Mouse (Mus musculus) heart, postnatal 14 days (tissue): ENCODE measurements around the gene Six6. TPM values are rescaled to one million over a fixed set of nuclear protein-coding genes. Genes with fewer than 3 reads are reported as not detected.

Experiments
- DNase-seq, 2 experiments: peaks; one replicate each; pipeline ENCODE4 v3.0.0; 2021 to 2022
- intact Hi-C: fragments of 180-260 bp; cut with DNase I; formaldehyde crosslinking; loops from one replicate; pipeline ENCODE4 v1.15.1; 2025
- total RNA-seq, 2 experiments: library from RNA; stranded (reverse); gene quantifications; 2 replicates each; pipeline ENCODE4 v1.2.3; 2021

Gene Six6
- total RNA-seq, 2 experiments from 2014 or later, result not detected

GRCm38 (mm10) chr12:72953858-72954257 lies 14.2 kb downstream of the Six6 start:
- DNase-seq, result no peak
- intact Hi-C loops, result no loop called here

GRCm38 (mm10) chr12:72954906-72955305 lies 15.2 kb downstream of the Six6 start:
- DNase-seq, result no peak
- intact Hi-C loops, result no loop called here

- DNase-seq, result no peak
- intact Hi-C loops, result no loop called here
Measured at GRCm38 (mm10) chr12:72957829-72958424, 18.2 kb downstream of the Six6 start.

GRCm38 (mm10) chr12:72958446-72958845 lies 18.8 kb downstream of the Six6 start:
- intact Hi-C loops, result no loop called here
- DNase-seq, result no peak

- DNase-seq, result no peak
- intact Hi-C loops, result no loop called here
Measured at GRCm38 (mm10) chr12:72962761-72963160, 23.1 kb downstream of the Six6 start.

GRCm38 (mm10) chr12:72967541-72967940 lies 27.8 kb downstream of the Six6 start:
- intact Hi-C loops, result no loop called here
- DNase-seq, result no peak

GRCm38 (mm10) chr12:72970620-72971019 lies 30.9 kb downstream of the Six6 start:
- intact Hi-C loops, result loop anchor here (10.0 kb wide), 1 partner anchor 506 kb away; no protein-coding TSS in a partner anchor
- DNase-seq, result no peak

- intact Hi-C loops, result loop anchor here (2.0 to 10.0 kb wide), 2 partner anchors 126 to 508 kb away; no protein-coding TSS in a partner anchor
- peak; percentile 37 to 66 for DNase-seq
Measured at GRCm38 (mm10) chr12:72973161-72973560, 33.5 kb downstream of the Six6 start.

- intact Hi-C loops, result loop anchor here (1.0 to 10.0 kb wide), 4 partner anchors 129 to 511 kb away; no protein-coding TSS in a partner anchor
- DNase-seq, result no peak
Measured at GRCm38 (mm10) chr12:72976172-72976571, 36.5 kb downstream of the Six6 start.

- intact Hi-C loops, result loop anchor here (1.0 to 10.0 kb wide), 4 partner anchors 129 to 512 kb away; no protein-coding TSS in a partner anchor
- peak; percentile 73 to 79 for DNase-seq
Measured at GRCm38 (mm10) chr12:72976718-72977117, 37.0 kb downstream of the Six6 start.

- intact Hi-C loops, result loop anchor here (2.0 to 10.0 kb wide), 3 partner anchors 283 to 513 kb away; no protein-coding TSS in a partner anchor
- no peak for DNase-seq
Measured at GRCm38 (mm10) chr12:72977851-72978250, 38.2 kb downstream of the Six6 start.

- no peak for DNase-seq
- intact Hi-C loops, result loop anchor here (5.0 to 10.0 kb wide), 2 partner anchors 462 to 514 kb away; no protein-coding TSS in a partner anchor
Measured at GRCm38 (mm10) chr12:72979236-72979635, 39.5 kb downstream of the Six6 start.

GRCm38 (mm10) chr12:72982616-72983015 lies 42.9 kb downstream of the Six6 start:
- peak; percentile 17 to 21 for DNase-seq
- intact Hi-C loops, result no loop called here

GRCm38 (mm10) chr12:72983071-72983857 lies 43.6 kb downstream of the Six6 start:
- DNase-seq, result peak; percentile 50 to 61
- intact Hi-C loops, result no loop called here

Other genes with a start within 250 kb of the Six6 start
- gene Ppm1a, start 182.4 kb upstream of the Six6 start, total RNA-seq, result 100 to 1,000 TPM; 203 to 208 TPM
- gene 4930447C04Rik, start 882 bp downstream of the Six6 start, total RNA-seq, result under 1 TPM; 0.41 to 0.46 TPM
- gene Six1, start 114.0 kb downstream of the Six6 start, total RNA-seq, result under 1 TPM; 0.61 to 0.98 TPM
- gene Six4, start 173.6 kb downstream of the Six6 start, total RNA-seq, result 1 to 10 TPM; 2.2 to 2.8 TPM
- gene Mnat1, start 183.8 kb downstream of the Six6 start, total RNA-seq, result 10 to 100 TPM; 19.3 to 20.0 TPM